Mouse (Mus musculus) urinary bladder, postnatal 10 days (tissue): ENCODE measurements around the gene Meltf.

ENCODE experiments used
- DNase-seq: peaks from one replicate; pipeline ENCODE4 v3.0.0; 2022; ENCODE audit warnings: low spot score

The Meltf gene

GRCm38 (mm10) chr16:31878573-31879257 lies at the start of gene Meltf:
Meltf (plus strand) TSS chr16:31878810.
- peak; percentile 57 for DNase-seq

- no peak for DNase-seq
Observed at GRCm38 (mm10) chr16:31830726-31831125, 47.9 kb upstream of the Meltf start.

- DNase-seq: no peak
Observed at GRCm38 (mm10) chr16:31832630-31833422, 45.8 kb upstream of the Meltf start.

GRCm38 (mm10) chr16:31834011-31834584 lies 44.5 kb upstream of the Meltf start:
- DNase-seq: no peak

- DNase-seq: no peak
Observed at GRCm38 (mm10) chr16:31834662-31835318, 43.8 kb upstream of the Meltf start.

GRCm38 (mm10) chr16:31837362-31837761 lies 41.2 kb upstream of the Meltf start:
- no peak for DNase-seq

- no peak for DNase-seq
Observed at GRCm38 (mm10) chr16:31844246-31844645, 34.4 kb upstream of the Meltf start.

GRCm38 (mm10) chr16:31846763-31847162 lies 31.8 kb upstream of the Meltf start:
- no peak for DNase-seq

- DNase-seq: no peak
Observed at GRCm38 (mm10) chr16:31863920-31864319, 14.7 kb upstream of the Meltf start.

- no peak for DNase-seq
Observed at GRCm38 (mm10) chr16:31865242-31865641, 13.4 kb upstream of the Meltf start.

- no peak for DNase-seq
Observed at GRCm38 (mm10) chr16:31866911-31867310, 11.7 kb upstream of the Meltf start.

GRCm38 (mm10) chr16:31867736-31868135 lies 10.9 kb upstream of the Meltf start:
- DNase-seq: no peak

GRCm38 (mm10) chr16:31873721-31874120 lies 4.9 kb upstream of the Meltf start:
- DNase-seq: no peak

GRCm38 (mm10) chr16:31875391-31875790 lies 3.2 kb upstream of the Meltf start:
- DNase-seq: no peak

- no peak for DNase-seq
Observed at GRCm38 (mm10) chr16:31876386-31876785, 2.2 kb upstream of the Meltf start.

GRCm38 (mm10) chr16:31878052-31878451 lies 558 bp upstream of the Meltf start:
- DNase-seq: no peak

- DNase-seq: no peak
Observed at GRCm38 (mm10) chr16:31880146-31880840, 1.7 kb downstream of the Meltf start.

GRCm38 (mm10) chr16:31882381-31882908 lies 3.8 kb downstream of the Meltf start:
- no peak for DNase-seq

GRCm38 (mm10) chr16:31883302-31883701 lies 4.7 kb downstream of the Meltf start:
- DNase-seq: no peak

GRCm38 (mm10) chr16:31883902-31884301 lies 5.3 kb downstream of the Meltf start:
- no peak for DNase-seq

- DNase-seq: no peak
Observed at GRCm38 (mm10) chr16:31890907-31891306, 12.3 kb downstream of the Meltf start.
